Mouse (Mus musculus) G1E (cell line): Measurements from ENCODE around the gene Car8. TPM values are rescaled to one million over a fixed set of nuclear protein-coding genes. Genes with fewer than 3 reads are reported as not detected.

Source experiments
- ATAC-seq: 2 replicates; pipeline ENCODE4 v1.8.0; 2016; ENCODE audit warnings: mild to moderate bottlenecking; ENCODE audit not compliant: insufficient number of reproducible peaks, poor library complexity, low FRiP score, severe bottlenecking; ENCODE audit errors: extremely low read depth
- DNase-seq: peaks from one replicate; pipeline ENCODE4 v3.0.0; 2012; ENCODE audit warnings: low spot score
- H3K27me3 ChIP-seq: 2 replicates; pipeline ENCODE4 v1.6.1; 2012; ENCODE audit warnings: mild to moderate bottlenecking, low read length, inconsistent platforms; ENCODE audit not compliant: insufficient read depth
- H3K36me3 ChIP-seq: replicated peaks from 2 replicates; pipeline ENCODE3; 2012; ENCODE audit warnings: mild to moderate bottlenecking, inconsistent platforms
- H3K4me1 ChIP-seq: 2 replicates; pipeline ENCODE4 v1.6.1; 2012; ENCODE audit warnings: low read depth, low read length, inconsistent platforms, mixed read lengths; ENCODE audit not compliant: insufficient read depth
- H3K4me3 ChIP-seq: 2 replicates; pipeline ENCODE4 v1.5.1; 2012; ENCODE audit warnings: low read depth, mild to moderate bottlenecking, inconsistent platforms, low read length, moderate library complexity, mixed read lengths
- H3K9me3 ChIP-seq: replicated peaks from 2 replicates; pipeline ENCODE4 v1.6.1; 2012; ENCODE audit warnings: inconsistent platforms
- CTCF ChIP-seq: IDR thresholded peaks from 2 replicates; pipeline ENCODE4 v1.5.1; 2012; ENCODE audit warnings: low read depth, low read length, inconsistent platforms, mixed read lengths
- GATA1 ChIP-seq: IDR thresholded peaks from 2 replicates; pipeline ENCODE4 v1.6.1; 2012; ENCODE audit warnings: borderline replicate concordance, low read length, inconsistent platforms, mixed read lengths
- GATA2 ChIP-seq: IDR thresholded peaks from 2 replicates; pipeline ENCODE4 v1.6.1; 2012; ENCODE audit warnings: low read depth, low read length, inconsistent platforms, borderline replicate concordance
- POLR2AphosphoS5 ChIP-seq: IDR thresholded peaks from 2 replicates; pipeline ENCODE4 v1.6.1; 2012; ENCODE audit warnings: low read depth, low read length, inconsistent platforms; ENCODE audit not compliant: insufficient replicate concordance
- TAL1 ChIP-seq: conservative IDR thresholded peaks from 2 replicates; pipeline ENCODE4 v1.6.1; 2012; ENCODE audit warnings: low read depth, low read length, inconsistent platforms, mixed read lengths
- polyA plus RNA-seq: library from polyadenylated mRNA; stranded (reverse); fragments of >175 nt; gene quantifications from 2 replicates; pipeline ENCODE4 v1.2.3, GENCODE M21; 2012
- total RNA-seq, 2 experiments: library from RNA; stranded (forward) in 1 of 2; stranded (reverse) in 1 of 2; fragments of 200-1000 nt in 1 of 2; fragments of >200 nt in 1 of 2; fragmentation: Nextera tagmentation in 1 of 2; gene quantifications; 2 replicates each; pipeline ENCODE4 v1.2.3; 2014 to 2017

Car8 gene
- total and polyA plus RNA-seq, 3 experiments, result not detected

GRCm38 (mm10) chr4:8206918-8207573 lies 31.8 kb downstream of the Car8 start:
- no peaks in the 10 kb centered on the region for H3K36me3 ChIP-seq
- H3K4me3 ChIP-seq, result no peak overlapping the region
- no peaks in the 10 kb centered on the region for H3K9me3 ChIP-seq
- TF ChIP-seq CTCF (no peak), GATA1 (no peak), TAL1 (no peak), GATA2 (no peak), POLR2AphosphoS5 (no peak)
- H3K4me1 ChIP-seq, result no peaks in the 10 kb centered on the region
- no peaks in the 10 kb centered on the region for H3K27me3 ChIP-seq
- ATAC-seq (no peak), DNase-seq (no peak)

- DNase-seq (no peak), ATAC-seq (no peak)
- no peak overlapping the region for H3K4me3 ChIP-seq
- no peaks in the 10 kb centered on the region for H3K9me3 ChIP-seq
- H3K27me3 ChIP-seq, result no peaks in the 10 kb centered on the region
- H3K4me1 ChIP-seq, result no peaks in the 10 kb centered on the region
- H3K36me3 ChIP-seq, result no peaks in the 10 kb centered on the region
- no peak for TF ChIP-seq TAL1
- no peak for TF ChIP-seq CTCF
- no peak for TF ChIP-seq GATA2
- TF ChIP-seq GATA1, result no peak
- TF ChIP-seq POLR2AphosphoS5, result no peak
Observed at GRCm38 (mm10) chr4:8205089-8205649, 33.7 kb downstream of the Car8 start.

- Histone ChIP-seq H3K4me1 (no peaks in the 10 kb centered on the region), H3K27me3 (no peaks in the 10 kb centered on the region), H3K36me3 (no peaks in the 10 kb centered on the region), H3K9me3 (no peaks in the 10 kb centered on the region), H3K4me3 (no peak overlapping the region)
- ATAC-seq (no peak), DNase-seq (no peak)
- TF ChIP-seq POLR2AphosphoS5 (no peak), TAL1 (no peak), GATA1 (no peak), CTCF (no peak), GATA2 (no peak)
Observed at GRCm38 (mm10) chr4:8203367-8203766, 35.5 kb downstream of the Car8 start.

- TF ChIP-seq TAL1 (no peak), GATA2 (no peak), GATA1 (no peak), POLR2AphosphoS5 (no peak), CTCF (no peak)
- no peaks in the 10 kb centered on the region for H3K9me3 ChIP-seq
- no peaks in the 10 kb centered on the region for H3K36me3 ChIP-seq
- DNase-seq (no peak), ATAC-seq (no peak)
- H3K4me3 ChIP-seq, result no peak overlapping the region
- no peaks in the 10 kb centered on the region for H3K27me3 ChIP-seq
- no peaks in the 10 kb centered on the region for H3K4me1 ChIP-seq
Observed at GRCm38 (mm10) chr4:8201631-8202030, 37.2 kb downstream of the Car8 start.

- no peak for DNase-seq
Observed at GRCm38 (mm10) chr4:8200081-8200480, 38.8 kb downstream of the Car8 start.

GRCm38 (mm10) chr4:8198033-8198432 lies 40.8 kb downstream of the Car8 start:
- H3K4me3 ChIP-seq, result no peak overlapping the region
- no peaks in the 10 kb centered on the region for H3K4me1 ChIP-seq
- DNase-seq (no peak), ATAC-seq (no peak)
- no peaks in the 10 kb centered on the region for H3K27me3 ChIP-seq
- H3K36me3 ChIP-seq, result no peaks in the 10 kb centered on the region
- H3K9me3 ChIP-seq, result no peaks in the 10 kb centered on the region
- TF ChIP-seq TAL1, result no peak
- no peak for TF ChIP-seq GATA2
- TF ChIP-seq CTCF, result no peak
- no peak for TF ChIP-seq POLR2AphosphoS5
- TF ChIP-seq GATA1, result no peak

More at GRCm38 (mm10) chr4:8200081-8200480, 38.8 kb downstream of the Car8 start:
- no peak overlapping the region for H3K4me3 ChIP-seq
- no peaks in the 10 kb centered on the region for H3K9me3 ChIP-seq
- H3K36me3 ChIP-seq, result no peaks in the 10 kb centered on the region
- TF ChIP-seq TAL1, result no peak
- no peaks in the 10 kb centered on the region for H3K27me3 ChIP-seq
- no peaks in the 10 kb centered on the region for H3K4me1 ChIP-seq
- ATAC-seq, result peak; percentile 45

GRCm38 (mm10) chr4:8190441-8190840 lies 48.4 kb downstream of the Car8 start:
- no peaks in the 10 kb centered on the region for H3K4me1 ChIP-seq
- no peak for DNase-seq
- H3K27me3 ChIP-seq, result no peaks in the 10 kb centered on the region
- no peak for ATAC-seq
- H3K9me3 ChIP-seq, result peaks cover 2% of the 10 kb centered on the region; the same call in 1 of the 2 replicates
- H3K4me3 ChIP-seq, result no peak overlapping the region
- TF ChIP-seq GATA1 (no peak), GATA2 (no peak), TAL1 (no peak), POLR2AphosphoS5 (no peak), CTCF (no peak)
- H3K36me3 ChIP-seq, result no peaks in the 10 kb centered on the region
